Mouse (Mus musculus) cerebellum, adult 18-20 months (tissue): ENCODE measurements around the gene Hprt.
"Not testable (repeated sequence)": the region's sequence is repeated elsewhere in the genome, so short reads cannot be mapped to it uniquely, and the experiment has no call there.

Experiments used
- DNase-seq, 2 experiments: peaks; one replicate each; pipeline ENCODE4 v3.0.0; 2021

The Hprt gene

DNA sequence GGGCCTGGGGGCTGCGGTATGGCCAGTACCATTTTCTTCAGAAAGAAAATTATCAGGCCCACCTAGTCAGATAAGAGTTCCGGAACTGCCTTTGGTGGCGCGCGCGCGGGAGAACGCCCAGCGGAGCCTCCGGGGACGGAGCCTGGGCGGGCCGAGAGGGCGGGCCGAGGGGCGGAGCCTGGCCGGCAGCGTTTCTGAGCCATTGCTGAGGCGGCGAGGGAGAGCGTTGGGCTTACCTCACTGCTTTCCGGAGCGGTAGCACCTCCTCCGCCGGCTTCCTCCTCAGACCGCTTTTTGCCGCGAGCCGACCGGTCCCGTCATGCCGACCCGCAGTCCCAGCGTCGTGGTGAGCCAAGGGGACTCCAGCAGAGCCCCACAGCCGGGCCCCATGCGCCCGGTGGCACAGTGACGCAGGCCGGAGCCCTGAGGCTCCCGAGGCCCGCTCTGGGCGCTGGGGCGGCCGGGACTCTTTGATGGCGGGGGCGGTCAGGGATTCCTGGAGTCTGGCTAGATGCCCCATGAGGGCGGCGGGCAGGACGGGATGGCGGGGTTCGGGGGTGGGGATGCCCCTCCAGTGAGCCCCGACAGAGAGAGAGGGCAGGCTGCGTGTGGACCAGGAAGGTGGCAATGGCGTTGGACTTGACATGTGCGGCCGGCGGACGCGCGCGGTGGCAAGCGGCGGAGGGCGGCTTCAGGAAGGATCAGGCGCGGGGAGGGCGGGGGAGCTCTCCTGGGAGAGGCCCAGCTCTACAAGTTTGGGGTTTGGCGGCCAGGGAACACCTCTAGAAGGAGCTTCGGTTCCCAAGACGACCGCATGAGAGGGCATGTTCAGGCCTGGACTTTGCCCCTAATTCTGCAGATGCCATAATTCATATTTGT, at the start of gene Hprt:
Gene Hprt (plus strand): TSS at position 233 of the 879 bp plus-strand sequence.
- peak; percentile 85 to 89 for DNase-seq

DNA sequence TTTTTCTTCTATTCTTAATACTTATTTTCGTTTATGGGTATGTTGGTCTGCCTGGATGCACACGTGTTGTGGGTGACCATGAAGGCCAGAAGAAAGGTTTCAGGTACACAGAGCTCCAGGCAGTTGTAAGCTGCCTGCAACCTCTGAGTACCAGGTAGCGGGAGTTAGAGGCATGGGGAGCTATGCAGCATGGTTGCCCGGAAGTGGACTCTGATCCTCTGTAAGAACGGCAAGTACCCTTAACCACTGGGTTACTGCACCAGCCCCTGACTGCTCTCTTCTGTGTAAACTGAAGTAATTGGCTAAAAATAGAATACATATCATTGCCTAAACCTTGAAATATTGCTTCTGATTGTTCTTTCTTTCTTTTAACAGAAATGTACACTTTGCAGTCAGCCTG, 42.4 kb upstream of the Hprt start:
- no peak for DNase-seq

DNA sequence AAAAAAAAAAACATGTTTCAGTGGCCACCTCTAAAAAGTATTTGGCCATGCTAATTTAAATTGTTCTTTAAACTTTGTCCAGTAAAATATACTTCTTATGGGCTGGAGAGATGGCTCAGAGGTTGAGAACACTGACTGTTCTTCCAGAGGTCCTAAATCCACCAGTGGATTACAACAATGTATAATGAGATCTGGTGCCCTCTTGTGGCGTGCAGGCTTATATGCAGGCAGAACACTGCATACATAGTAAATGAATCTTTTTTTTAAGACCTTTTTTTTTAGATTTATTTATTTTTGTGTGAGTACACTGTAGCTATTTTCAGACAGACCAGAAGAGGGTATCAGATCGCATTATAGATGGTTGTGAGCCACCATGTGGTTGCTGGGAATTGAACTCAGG, 38.2 kb upstream of the Hprt start:
- DNase-seq: peak in 1 of 2 experiments; percentile 17

DNA sequence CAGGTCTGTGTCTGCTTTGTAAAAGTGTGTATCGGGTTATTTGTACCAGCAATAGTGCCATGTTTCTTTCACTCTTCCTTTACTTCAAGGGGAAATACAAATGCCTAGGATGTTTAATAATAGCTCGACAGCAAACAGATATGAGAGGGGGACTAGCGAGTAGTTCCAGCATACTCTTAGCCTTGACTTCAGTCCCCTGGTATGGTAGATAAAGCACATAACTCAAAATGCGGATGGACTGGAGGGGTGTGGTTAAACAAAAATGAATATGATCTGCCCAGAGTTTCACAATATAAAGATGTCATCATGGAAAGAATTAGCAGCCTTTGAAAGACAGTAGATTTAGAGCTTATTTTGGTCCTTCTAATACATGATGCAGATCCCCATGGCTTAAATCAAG, 31.0 kb upstream of the Hprt start:
- no peak for DNase-seq

DNA sequence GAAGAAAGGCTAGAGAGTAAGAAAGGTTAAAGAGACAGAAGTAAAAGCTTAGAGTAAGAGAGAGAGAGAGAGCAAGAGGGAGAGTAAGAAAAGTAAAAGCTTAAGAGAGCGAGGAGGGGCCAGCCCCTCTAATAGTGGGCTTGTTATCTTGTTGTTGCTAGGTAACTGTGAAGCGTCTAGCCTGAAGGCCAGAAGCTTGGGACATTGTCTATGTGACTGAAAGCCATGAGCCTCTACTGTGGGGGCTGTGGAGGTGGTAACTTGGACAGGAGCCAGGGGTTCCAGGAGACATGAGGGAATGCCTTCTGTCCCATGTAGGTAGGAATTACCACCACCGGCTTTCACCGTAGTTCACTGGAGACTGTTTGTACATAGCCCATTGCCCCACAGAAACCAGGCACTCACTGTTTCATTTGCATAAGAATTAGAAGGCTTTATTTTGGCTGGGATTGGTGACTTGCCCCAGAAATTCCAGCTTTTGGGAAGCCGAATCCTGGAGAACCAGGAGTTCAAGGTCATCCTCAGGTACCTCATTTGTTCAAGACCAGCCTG, 26.3 kb upstream of the Hprt start:
- DNase-seq: no peak

DNA sequence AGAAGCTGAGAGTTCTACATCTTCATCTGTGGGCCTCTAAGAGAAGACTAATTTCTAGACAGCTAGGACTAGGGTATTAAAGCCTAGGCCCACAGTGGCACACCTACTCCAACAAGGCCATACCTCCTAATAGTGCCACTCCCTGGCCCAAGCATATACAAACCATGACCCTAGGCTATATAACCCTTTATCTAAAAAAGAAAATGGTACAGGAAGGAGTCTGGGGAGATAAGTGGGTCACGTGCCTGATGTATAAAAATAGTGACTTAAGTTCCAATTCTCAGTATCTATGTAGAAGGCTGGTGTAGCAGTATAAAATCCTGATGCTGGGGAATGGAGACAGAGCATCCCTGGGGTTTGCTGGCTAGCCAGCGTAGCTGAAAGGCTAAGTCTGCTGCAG, 22.8 kb upstream of the Hprt start:
- no peak for DNase-seq

DNA sequence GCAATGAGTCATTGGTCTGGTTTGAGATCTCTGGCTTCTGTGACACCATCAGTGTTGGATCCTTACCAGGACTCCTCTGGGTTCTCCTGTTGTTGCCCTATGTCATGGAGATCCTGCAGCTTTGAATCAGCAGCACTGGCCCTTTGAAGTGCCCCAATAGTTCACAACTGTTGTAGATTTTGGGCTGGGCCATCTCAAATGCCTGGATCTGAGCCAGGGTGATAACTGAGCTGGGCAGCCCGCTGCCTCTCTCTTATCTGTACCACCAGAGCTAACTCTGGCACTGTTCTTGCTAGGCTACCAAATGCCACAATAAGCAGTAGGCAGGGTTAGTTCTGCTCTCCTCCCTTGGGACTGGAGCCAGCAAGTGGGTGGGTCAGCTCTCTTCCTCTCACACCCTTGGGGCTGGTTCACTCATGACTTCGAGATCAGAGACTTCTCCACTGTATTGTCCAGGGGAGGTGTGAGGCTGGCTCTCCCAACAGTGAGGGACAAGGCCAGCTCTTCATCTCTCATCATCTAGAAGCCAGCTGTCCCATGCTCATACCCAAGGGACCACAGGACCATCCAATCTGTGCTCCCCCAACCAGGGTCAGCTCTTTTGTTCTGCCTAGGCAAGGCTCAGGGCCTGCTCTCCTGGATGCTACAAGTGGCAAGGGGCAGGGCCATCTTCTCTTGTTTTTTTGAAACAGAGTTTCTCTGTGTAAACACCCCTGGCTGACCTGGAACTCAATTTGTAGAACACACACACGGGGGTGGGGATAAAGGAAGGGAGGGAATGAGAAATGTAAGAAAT, 16.5 kb upstream of the Hprt start:
- DNase-seq: no peak

DNA sequence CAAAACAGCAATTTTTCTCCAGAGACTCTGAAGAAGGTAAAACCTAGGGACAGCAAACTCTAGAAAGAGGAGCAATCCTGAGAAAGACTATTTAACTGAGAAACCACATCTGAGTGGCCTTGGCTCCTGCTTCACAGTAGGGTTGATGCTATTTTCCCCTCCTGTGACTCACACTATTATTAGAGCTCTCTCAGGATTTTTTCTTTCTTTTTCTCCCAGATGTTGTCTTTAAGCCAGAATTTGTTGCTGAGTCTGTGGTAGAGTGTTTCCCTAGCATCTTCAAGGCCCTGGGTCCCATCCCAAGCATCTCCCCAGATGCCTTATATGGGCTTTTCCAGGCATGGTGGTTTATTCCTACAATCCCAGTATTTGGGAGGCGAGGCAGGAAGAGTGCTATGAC, 15.8 kb upstream of the Hprt start:
- DNase-seq: no peak

DNA sequence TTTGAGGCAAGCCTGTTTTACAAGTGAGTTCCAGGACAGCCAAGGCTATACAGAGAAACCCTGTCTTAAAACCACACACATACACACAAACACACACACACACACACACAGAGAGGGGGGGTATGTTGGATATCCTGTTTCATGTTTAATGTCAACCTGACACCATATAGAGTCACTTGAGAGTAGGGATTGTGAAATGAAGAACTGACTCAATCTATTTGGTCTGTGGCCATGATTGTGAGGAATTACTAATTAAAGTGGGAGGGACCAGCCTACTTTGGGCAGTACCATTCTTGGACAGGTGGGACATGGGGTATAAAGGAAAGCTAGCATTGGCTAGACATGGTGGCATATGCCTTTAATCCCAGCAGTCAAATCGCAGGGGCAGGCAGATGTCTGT, 15.3 kb upstream of the Hprt start:
- no peak for DNase-seq

DNA sequence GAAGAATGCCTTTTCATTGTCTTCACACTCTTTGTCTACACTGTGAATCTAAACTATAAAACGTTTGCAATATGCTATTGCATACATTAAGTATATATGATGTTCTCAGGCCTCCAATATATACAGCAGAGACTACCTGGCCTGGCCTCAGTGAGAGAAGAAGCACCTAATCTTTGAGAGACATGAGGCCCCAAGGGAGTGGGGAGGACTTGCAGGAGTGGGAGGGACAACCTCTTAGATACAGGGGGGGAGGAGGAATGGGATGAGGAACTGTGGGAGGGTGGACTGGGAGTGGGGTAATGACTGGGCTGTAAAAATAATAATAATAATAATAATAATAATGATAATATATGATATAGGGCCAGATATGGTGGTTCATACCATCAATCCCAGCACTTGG, 9.4 kb upstream of the Hprt start:
- no peak for DNase-seq

DNA sequence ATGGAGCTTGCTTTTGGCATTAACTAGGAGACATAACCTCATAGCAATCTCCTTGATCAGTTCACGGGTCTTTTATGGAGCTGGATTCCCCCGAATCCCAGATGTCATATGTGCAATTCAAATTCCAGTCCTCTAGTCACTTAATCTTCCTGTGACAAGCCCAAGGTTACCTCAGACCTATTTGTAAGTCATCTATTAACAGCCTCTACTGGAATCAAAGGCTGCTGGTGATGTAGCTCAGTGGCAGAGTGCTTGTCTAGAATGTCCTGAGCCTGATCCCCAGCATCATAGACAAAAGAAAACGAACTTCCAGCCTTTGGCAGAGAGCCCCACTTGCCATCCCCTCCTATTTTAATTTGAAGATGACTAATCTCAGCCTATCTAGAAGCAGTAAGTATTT, 6.6 kb upstream of the Hprt start:
- DNase-seq: no peak

DNA sequence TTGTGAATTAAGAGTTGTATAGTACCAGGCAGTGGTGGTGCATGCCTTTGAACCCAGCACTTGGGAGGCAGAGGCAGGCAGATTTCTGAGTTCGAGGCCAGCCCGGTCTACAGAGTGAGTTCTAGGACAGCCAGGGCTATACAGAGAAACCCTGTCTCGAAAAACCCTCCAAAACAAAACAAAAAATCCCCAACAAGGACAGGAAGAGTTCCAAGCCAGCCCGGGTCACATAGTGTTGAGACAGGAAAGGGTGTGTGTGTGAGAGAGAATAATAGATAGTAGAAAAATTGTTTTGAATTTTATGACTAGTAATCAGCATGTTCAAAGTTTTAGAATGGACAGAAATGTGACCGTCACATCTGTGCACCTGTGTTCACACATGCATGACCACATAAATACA, 6.8 kb downstream of the Hprt start:
- DNase-seq: not testable (repeated sequence)

DNA sequence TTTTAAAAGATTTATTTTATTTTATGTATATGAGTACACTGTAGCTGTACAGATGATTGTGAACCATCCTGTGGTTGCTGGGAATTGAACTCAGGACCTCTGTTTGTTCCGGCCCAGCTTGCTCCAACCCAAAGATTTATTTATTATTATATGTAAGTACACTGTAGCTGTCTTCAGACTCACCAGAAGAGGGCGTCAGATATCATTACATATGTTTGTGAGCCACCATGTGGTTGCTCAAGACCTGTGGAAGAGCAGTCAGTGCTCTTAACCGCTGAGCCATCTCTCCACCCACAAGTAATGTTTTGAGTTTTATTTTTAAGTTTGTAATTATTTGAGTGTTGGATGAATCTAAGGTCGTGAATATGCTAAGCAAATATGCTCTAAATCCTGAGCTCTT, 16.9 kb downstream of the Hprt start:
- DNase-seq: not testable (repeated sequence)

DNA sequence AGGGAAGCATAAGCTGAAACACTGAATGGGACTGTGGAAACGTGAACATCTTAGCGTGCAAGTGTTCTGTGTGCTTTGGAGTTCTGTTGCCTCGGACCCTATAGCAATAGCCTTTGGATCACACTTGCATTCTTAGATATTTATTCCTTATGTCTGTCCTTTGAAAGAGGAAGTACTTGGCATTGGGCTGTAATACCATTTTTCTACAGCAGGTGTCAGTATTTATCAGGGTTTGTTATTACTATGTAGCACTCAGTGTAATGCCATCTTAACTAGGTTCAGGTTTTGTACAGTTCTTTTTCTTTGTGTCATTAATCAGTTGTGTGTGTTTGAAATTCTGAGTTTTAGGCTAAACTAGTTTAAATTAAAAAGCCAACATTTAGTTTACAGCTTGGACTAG, 18.1 kb downstream of the Hprt start:
- DNase-seq: peak in 1 of 2 experiments; percentile 23

DNA sequence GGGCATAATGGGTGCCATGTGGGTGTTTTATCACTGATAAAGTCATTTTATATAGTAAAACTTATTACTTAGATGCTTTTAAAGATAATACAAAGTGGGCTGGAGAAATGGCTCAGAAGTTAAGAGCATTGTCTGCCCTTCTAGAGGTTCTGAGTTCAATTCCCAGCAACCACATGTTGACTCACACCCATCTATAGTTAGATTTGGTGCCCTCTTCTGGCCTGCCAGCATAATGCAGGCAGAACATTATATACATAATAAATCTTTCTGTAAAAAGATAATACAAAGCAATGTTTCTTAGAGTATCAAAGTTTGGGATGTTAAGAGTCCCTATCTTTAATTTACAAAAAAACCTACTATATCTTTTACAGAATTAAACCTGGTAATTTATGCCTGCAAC, 27.6 kb downstream of the Hprt start:
- peak in 1 of 2 experiments; percentile 14 for DNase-seq

DNA sequence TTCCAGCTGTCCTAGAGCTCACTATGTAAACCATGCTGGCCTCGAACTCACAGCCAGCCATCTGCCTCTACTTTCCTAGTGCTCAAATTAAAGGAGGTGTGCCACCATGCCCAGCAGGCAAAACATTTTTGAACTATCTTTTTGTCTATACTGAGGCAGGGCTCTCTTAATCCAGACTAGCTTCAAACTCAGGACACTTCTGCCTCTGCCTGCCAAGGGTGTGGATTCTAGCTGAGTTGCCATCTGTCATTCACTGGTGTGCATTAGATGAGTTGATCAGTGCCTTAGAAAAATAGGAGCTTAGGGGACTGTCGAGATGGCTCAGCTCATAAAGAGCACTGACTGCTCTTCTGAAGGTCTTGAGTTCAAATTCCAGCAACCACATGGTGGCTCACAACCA, 35.1 kb downstream of the Hprt start:
- DNase-seq: peak; percentile 48 to 58

DNA sequence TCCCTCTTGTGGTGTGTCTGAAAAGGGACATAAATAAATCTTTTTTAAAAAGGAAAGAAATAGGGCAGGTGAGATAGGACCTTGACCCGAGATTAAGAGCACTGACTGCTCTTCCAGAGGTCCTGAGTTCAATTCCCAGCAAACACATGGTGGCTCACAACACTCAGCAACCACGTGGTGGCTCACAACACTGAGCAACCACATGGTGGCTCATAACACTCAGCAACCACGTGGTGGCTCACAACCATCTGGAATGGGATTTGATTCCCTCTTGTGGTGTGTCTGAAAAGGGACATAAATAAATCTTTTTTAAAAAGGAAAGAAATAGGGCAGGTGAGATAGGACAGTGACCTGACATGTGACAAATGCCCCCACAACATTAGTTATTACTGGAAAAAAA, 36.3 kb downstream of the Hprt start:
- DNase-seq: not testable (repeated sequence)

DNA sequence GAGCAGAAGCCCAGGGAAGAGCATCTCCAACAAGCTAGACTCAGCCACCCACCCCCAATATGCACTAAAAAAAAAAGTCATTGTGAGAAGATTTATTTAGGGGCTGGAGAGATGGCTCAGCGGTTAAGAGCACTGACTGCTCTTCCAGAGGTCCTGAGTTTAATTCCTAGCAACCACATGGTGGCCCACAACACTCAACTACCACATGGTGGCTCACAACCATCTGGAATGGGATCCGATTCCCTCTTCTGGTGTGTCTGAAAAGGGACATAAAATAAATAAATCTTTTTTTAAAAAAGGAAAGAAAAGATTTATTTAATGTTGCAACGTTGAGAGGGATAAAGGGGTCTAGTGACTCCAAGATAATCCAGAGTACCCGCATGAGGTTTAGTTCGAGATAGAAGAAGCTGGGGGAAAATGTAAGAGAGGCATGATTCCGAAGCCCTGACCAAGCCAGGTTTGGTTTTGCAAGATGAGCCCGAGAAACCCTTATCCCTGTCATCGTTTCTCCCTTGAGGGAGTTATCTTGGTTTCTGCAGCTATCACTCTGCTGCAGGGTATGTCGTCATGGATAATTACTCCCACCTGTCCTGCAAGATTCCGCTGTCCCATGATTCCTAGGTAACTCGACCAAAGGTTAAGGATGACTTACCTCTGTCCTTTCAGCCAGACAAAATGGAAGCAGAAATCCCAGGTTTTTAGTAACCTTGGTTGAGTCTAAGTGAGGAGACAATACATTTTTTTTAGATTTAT, 37.7 kb downstream of the Hprt start:
- no peak for DNase-seq

DNA sequence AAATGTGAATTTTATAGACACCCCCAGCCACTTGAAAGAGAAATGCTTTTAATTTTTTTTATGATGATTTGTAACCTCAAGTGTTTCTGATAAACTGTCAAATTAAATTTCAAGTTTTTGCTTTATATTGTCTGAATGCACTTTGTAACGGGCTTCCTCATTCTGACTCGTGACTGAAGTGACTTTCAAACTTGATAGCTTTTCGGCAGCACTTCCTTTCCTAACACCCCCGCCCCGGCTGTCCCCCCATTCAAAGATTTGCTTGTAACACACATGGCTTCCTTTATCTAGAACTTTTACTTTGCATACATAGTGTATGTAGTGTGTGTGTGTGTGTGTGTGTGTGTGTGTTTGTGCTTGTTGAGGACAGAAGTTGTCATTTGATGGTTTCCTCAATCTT, 41.6 kb downstream of the Hprt start:
- no peak for DNase-seq

DNA sequence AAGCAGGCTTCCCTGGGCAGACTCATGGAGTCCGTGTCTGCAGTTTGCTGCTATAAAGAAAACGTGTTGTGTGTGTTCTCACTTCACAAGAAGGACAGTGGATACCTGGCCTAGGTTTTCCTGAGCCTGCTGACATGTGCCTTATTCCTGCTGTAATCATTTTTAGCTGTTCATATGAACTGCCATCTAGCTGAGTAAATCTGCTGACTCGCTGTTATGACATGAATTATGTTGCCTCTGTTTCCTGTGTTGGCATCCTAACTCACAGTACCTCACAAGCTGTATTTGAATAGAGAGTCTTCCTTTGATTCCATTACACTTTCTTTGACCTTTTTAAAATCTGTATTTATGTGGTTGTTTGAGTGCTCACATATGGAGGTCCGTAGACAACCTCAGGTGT, 50.3 kb downstream of the Hprt start:
- DNase-seq: no peak

DNA sequence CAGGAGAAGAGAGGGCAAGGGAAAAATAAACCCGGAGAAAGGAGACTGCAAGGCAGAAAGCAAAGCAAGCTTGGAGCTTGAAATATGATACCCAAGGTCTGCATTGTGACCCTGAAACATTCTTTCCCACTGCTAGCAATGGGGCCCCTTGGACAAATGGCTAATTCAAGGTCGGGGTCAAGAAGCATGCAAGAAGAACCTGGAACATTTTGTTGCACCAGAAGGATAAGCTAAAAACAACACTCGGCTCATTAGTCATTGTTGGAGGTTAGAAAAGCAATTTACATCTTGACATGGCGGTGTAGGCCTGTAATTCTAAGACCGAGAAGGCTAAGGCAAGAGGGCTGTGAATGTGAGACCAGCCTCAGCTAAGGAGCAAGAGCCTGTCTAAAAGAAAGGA, 51.7 kb downstream of the Hprt start:
- DNase-seq: no peak

DNA sequence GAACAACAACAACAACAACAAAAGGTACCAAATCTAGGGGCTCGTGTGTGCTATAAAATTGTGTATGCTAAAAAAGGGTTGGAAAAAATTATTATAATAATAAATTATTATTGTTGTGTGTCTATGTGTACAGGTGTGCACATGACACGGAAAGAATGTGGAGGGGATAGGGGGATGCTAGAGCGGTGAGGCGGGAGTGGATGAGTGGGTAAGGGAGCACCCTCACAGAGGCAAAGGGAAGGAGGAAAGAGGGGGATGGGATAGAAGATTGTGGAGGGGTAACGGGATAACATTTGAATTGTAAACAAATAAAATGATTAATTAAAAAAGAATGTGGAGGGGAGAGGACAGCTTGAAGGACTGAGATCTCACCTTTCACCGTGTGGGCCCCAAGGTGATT, 52.2 kb downstream of the Hprt start:
- no peak for DNase-seq

DNA sequence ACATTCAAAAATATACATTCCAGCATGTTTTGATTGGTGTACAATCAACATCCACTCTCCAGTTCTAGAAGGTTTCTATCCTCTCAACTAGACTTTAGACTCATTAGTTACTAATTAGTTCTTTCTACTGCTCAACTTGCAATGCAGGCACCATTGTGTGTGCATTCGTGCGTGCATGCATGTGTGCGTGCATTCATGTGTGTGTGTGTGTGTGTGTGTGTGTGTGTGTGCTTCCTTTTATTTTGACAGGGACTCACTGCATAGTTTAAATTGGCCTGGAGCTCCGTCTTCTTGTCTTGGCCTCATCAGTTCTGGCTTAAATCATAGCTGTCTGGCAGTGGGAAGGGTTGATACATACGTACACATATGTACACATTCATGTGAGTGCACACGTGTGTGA, 53.1 kb downstream of the Hprt start:
- no peak for DNase-seq
